Comparison of ENCODE assay signal across 8 mouse cellular contexts in the genomic region with DNA sequence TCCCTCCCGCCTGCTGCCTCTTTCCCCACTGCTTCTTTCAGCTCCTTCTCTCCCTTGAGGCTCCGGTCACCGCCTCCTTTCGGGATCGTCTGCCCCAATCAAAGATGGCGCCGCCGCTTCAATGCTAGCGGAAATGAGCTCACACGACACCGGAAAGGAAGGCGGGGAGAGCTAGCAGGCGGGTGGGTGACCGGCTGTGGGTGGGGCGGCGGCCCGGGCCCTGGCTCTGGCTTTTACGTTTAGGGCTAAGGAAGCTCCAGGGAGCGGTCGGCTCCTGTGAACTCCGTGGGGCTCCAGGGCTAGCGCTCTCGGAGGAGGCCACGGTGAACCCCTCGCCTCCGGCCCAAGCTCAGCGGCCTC. TPM values are rescaled to one million over a fixed set of nuclear protein-coding genes. Genes with fewer than 3 reads are reported as not detected.
DNase-seq lines count a peak whose midpoint lies in the region; ATAC-seq lines count a peak whose summit lies in the region.

A gene (plus strand): TSS at position 171 of the 360 bp plus-strand sequence.

- peak; percentile 95 for ATAC-seq in inflammation-experienced regulatory T-cells, adult 6 months
- ATAC-seq in megakaryocyte-erythroid progenitor cell, adult 5-6 weeks (replicated peaks; ENCODE audit: low FRiP score, low TSS enrichment, poor library complexity, severe bottlenecking): peak; percentile 98

- intact Hi-C loops in gastrocnemius, postnatal 14 days (cut with DNase I; ENCODE audit: low total_unique reads): no loop called here
- intact Hi-C loops in left cerebral cortex, postnatal 10 days (cut with DNase I): no loop called here

- DNase-seq in adipocyte (ENCODE audit: low spot score): peak; percentile 99
- DNase-seq in embryo, embryonic 10 days (ENCODE audit: low spot score): peak; percentile 99
- peak; percentile 96 for DNase-seq in gastrocnemius, postnatal 14 days
- peak; percentile 95 to 97 for DNase-seq in left cerebral cortex, postnatal 10 days (ENCODE audit: extremely low spot score in 1 of 2, low spot score in 2 of 2)
- peak; percentile 95 for DNase-seq in right cerebral cortex, postnatal 25 days
- DNase-seq in urinary bladder, postnatal 4 days (ENCODE audit: low spot score in 2 of 2): peak; percentile 94 to 97

RNA-seq across cellular contexts. Expression of the gene that starts here (rescaled TPM):
- total RNA-seq in gastrocnemius, postnatal 14 days (2021): 10 to 100 TPM; 11.7 to 15.8 TPM
- 1 to 10 TPM; 5.7 to 8.9 (median 7.8) TPM for polyA plus RNA-seq in inflammation-experienced regulatory T-cells, adult 6 months (2017; shearing (Covaris generic))
- 10 to 100 TPM; 20.7 TPM for total RNA-seq in left cerebral cortex, postnatal 10 days (2021)
- 7.4 and 10.7 TPM in 2 replicates for total RNA-seq in megakaryocyte-erythroid progenitor cell, adult 5-6 weeks (2014; fragmentation: Nextera tagmentation)
- 10.9 and 12.5 TPM in 2 replicates for total RNA-seq in megakaryocyte-erythroid progenitor cell, adult 5-6 weeks (2017)

Comparison
In these comparisons a context has a peak if more than half of its experiments do, and no peak if none do; other contexts are left out.
1. Peak in every context shown above with its lines: DNase-seq and ATAC-seq.